Mouse (Mus musculus): Measurements from ENCODE around the gene Gfi1b.

Gene Gfi1b

DNA sequence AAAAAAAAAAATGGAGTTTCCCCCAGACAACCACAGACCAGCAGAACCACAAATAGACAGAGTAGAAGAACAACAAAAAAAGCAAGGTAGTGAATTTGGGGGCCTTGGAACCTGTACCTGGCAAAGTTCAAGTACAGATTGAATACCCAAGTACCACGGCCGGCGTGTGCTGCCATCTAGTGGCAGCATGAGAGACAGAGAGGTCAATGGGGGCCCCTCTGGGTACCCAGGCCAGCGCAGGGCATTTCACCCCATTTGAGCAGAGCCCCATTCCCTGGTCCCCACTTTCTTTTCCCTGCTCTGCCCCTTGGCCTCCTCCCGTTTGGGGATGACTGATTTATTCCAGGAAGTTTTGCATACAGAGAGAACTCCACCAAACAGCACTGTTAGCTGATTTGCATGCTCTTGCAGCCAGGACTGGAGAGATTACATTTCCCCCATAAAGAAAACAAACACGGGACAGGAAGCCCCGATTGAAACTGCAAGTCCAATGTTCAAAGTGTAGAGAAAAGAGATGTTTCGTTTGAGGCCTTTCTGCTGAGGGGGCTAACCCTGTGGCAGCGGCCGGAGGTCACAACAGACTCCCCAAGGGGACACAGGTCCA is 841 bp upstream of the Gfi1b start:
- DNase-seq (ENCODE audit: low read depth, low spot score), result no peak

GRCm38 (mm10) chr2:28621111-28621510 is 671 bp downstream of the Gfi1b start:
- no peak for DNase-seq (ENCODE audit: low read depth, low spot score)

GRCm38 (mm10) chr2:28620522-28620921 is 1.3 kb downstream of the Gfi1b start:
- DNase-seq (ENCODE audit: low read depth, low spot score), result no peak

DNA sequence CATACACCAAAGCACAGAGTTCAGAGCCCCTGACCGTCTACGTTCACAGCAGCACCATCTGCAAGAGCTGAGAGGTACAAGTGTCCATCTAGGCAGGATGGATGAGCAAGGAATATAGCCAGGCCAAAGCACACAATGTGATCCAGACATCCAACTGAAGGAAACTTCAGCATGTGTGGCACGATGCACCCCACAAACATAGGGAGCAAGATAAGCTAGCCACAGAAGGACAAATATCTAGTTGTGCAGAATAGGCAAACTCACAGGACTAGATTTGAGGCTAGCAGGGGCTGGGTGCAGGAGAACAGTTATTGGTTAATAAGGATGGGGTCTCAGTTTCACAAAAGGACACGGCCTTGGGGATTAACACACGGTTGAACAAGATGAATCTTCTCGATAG is 2.4 kb downstream of the Gfi1b start:
- DNase-seq (ENCODE audit: low read depth, low spot score), result no peak

GRCm38 (mm10) chr2:28618777-28619336 is 2.9 kb downstream of the Gfi1b start:
- DNase-seq (ENCODE audit: low read depth, low spot score), result no peak

DNA sequence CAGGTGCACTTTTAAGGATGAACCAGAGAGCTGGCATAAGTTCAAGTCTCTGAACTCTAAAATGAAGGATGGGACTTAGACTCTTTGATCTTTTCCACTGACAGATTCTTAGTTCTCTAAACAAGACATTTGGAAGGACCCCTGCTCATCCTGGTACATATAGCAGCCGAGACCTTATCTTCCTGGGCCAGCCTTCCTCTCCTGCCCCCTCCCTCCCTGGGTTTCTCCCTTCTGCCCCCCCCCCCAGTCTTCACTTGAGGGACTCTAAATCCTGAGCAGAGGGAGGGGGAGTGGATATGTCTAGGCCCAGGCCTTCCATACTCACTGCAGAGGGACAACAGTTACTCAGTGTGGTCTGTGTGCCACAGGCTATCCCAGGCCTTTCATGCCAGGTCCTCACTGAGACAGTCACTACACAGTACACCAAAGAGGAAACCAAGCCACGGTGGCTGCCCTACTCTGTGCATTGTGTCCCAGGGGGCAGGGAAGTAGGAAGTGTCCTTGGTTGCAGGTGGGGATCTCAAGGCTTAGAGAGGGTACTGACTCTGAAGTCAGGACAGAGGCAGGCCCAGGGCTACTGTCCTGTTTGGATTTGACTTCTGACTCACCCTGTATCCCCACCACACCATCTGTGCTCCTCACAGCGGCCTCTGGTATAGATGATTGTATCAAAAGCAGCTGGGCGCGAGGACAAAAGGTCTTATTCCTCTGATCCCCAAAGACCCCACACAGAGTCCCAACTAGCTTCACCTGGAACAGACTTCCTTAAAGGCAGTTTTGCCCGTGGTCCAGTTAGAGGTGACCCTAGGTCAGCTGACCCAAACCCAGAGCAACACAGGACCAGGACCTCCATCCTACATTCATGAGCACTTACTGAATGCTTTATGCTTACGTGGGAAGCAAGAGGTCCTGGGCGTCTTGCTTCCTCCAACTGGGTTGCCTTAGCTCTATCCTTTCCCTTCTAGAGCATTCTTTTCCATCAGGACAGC is 4.0 kb downstream of the Gfi1b start:
- no peak for DNase-seq (ENCODE audit: low read depth, low spot score)

DNA sequence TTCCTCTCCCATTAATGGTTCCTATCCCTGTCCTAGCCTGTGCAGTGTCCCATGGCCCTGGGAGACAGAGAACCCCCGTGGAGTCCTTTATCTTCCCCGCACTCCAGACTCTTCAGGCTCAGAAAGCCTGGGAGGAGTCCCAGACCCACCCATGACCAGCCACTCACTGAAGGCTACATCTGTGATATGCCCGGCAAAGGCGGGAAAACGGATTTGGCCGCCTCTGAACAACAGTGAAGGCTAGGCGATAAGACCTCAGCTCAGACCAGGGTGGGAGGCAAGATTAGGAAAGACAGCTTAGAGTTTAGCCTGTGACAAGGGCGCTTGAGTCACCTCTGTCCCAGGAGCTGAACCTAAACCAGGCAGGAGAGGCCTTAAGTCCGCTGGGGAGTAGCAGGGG is 4.9 kb downstream of the Gfi1b start:
- no peak for DNase-seq (ENCODE audit: low read depth, low spot score)

DNA sequence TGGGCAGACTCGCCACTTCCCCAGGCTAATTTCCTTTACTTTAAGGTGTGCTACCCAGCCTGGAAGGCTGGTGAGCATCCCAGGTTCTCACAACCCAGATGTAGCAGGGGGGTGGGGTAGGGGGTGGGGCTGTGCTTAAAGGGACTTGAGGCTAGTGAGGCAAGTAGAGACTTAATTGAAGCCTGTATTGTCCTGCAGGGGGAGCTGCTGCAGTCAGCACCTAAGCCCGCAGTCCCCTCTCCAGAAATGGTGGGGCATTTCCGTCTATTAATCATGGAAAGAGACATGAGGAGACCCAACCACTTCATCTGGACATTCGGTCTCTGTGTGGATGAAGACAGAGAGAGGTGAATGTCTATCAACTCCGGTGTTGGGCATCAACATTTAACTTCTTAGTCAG is 5.4 kb downstream of the Gfi1b start:
- no peak for DNase-seq (ENCODE audit: low read depth, low spot score)

- no peak for DNase-seq (ENCODE audit: low read depth, low spot score)
These were observed 8.2 kb downstream of the Gfi1b start for GRCm38 (mm10) chr2:28613599-28613998.

DNA sequence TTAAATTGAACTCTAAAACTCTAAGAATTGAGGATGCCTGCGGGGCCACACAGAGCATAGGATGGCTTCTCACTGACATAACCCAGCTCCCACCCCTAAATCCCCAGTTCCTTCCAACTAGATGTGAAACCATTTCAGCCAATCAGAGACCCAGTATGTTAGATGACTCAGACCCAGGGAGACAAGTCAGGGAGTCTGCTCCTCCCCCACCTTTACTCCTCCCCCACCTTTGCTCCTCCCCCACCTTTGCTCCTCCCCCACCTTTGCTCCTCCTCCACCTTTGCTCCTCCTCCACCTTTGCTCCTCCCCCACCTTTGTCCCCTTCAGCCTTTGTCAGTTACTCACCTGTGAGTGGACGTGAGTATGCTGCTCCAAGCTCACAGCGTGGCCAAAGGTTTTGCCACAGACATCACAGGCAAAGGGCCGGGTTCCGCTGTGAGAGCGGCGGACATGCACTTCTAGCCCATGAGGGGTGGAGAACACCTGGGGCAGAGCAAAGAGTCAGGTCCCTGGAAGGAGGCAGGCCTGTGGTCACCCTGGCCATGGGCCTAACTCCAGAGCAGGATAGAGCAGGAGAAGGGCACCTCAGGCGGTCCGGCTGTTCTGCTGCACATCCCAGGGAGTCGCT is 9.2 kb downstream of the Gfi1b start:
- DNase-seq (ENCODE audit: low read depth, low spot score), result no peak

GRCm38 (mm10) chr2:28611407-28611787 is 10.4 kb downstream of the Gfi1b start:
- DNase-seq (ENCODE audit: low read depth, low spot score), result no peak

- no peak for DNase-seq (ENCODE audit: low read depth, low spot score)
These were observed 10.9 kb downstream of the Gfi1b start for GRCm38 (mm10) chr2:28610716-28611406.

DNA sequence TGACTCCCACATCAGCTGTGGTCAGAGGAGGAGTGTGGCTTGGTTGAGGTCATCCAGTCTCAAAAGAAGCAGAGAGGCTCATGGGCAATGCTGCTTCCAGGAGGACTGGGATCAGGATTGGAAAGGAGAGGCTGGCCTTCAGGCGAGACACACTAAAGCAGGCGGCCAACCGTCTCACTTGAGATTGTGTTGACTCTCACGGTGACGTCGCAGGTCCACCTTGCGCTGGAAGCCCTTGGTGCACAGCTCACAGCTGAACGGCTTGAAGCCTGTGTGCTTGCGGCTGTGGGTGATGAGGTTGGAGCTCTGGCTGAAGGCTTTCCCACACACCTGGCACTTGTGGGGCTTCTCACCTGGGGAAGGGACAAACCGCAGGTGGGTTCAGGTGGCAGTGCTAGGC is 11.9 kb downstream of the Gfi1b start:
- no peak for DNase-seq (ENCODE audit: low read depth, low spot score)

- no peak for DNase-seq (ENCODE audit: low read depth, low spot score)
These were observed 14.2 kb downstream of the Gfi1b start for GRCm38 (mm10) chr2:28607341-28608165.

GRCm38 (mm10) chr2:28606601-28607340 is 15.0 kb downstream of the Gfi1b start:
- DNase-seq (ENCODE audit: low read depth, low spot score), result no peak

DNA sequence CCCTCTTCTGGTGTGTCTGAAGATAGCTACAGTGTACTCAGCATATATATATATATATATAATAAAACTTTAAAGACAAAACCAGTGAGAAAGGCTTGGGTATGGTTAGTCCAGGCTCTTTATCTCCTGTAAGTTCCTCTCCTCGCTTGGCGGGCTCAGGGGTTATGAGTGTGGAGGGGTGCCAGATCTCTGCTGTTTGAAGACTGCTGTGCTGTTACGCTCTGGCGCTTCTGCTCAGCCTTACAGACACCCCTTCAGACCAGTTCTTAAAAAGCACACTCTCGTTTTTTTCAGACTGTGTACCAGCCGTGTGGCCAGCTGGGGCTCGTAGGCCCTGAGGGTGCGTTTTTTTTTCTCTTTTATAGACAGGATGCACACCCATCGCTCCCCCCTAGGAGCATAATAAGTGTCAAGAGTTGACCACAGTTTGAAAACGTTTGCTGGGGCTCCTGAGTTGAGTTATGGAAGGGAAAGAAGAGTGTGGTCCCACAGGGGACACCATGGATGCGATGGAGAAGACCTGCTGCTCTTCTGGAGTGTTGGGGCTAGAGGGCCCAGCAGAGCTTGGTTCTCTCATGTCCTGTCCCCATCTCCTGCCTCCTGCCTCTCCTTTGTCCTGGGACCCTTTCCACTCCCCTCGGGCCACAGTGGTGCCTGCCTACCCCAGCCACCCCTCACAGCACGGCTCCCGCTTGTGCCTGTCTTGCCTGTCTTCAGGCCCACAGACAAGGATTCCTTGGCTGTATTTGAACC is 15.8 kb downstream of the Gfi1b start:
- no peak for DNase-seq (ENCODE audit: low read depth, low spot score)

GRCm38 (mm10) chr2:28603542-28603941 is 18.2 kb downstream of the Gfi1b start:
- DNase-seq (ENCODE audit: low read depth, low spot score), result no peak

DNA sequence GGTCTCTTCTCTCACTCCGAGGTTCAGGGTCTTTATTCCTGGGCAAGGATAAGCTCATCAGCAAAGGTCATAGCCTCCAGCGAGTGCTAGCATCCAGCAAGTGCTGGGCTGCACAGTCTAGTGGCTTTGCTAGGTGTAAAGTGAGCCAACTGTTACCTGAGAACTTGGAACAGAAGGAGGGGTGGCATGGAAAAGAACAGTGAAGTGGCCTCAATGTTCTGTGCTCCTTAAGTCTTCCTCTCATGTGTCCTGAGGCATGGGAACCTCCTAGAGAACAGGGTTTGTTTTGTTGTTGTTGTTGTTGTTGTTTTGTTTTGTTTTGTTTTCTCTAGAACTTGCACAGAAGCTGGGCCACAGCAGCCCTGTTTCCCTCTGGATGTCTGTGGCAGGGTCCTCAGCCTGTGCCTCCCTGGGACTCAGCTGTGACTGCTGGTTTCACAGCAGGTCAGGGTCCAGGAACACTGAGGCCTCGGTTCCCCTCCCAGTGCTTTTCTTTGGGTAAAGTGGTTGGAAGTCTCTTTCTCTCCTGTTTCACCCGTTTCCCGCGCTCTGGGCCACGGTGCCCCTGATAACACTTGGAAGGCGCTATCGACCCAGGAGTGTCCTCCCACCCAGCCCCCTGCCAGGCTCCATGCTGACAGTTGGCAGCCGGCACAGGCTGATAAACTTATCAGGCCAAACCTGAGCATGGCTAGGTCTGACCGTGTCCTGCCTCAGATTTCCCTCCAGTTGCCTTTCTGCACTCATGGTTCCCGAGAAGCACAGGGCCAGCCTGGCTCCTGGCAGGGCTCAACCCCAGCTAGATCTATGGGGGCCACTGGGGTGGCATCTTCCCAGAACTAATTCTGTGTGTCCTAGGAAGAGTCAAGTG is 19.8 kb downstream of the Gfi1b start:
- no peak for DNase-seq (ENCODE audit: low read depth, low spot score)

DNA sequence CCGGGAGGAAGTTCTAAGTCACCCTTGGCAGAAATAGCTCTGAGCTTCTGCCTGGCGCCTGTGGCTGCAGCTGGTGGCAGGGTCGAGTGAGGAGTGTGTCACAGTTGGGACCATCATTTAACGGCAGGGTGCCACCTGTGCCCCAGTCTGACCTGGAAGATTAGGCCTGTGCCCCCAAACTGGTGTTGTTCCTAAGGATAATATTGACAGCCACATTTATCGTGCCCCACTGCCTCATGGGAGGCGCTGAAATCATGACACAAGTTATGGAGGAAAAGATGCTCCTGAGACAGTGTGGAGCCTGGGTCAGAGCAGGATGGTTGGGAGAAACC is 22.2 kb downstream of the Gfi1b start:
- DNase-seq (ENCODE audit: low read depth, low spot score), result no peak

Data from skeletal muscle tissue, adult 2 months (tissue).